Mouse (Mus musculus) liver, embryonic 16.5 days (tissue): ENCODE measurements around the gene Gpr107. TPM values are rescaled to one million over a fixed set of nuclear protein-coding genes. Genes with fewer than 3 reads are reported as not detected.
"Not testable (repeated sequence)": the region's sequence is repeated elsewhere in the genome, so short reads cannot be mapped to it uniquely, and the experiment has no call there.

ENCODE experiments used
- ATAC-seq: fragments of 200-750 bp; cut with Nextera tagmentation; 2 replicates; pipeline ENCODE4 v1.8.0; 2017; ENCODE audit warnings: low read depth, mild to moderate bottlenecking, moderate number of reproducible peaks, moderate library complexity
- H3K27ac ChIP-seq: fragments of 300-500 bp; sonication (generic); 2 replicates; pipeline ENCODE4 v1.5.1; 2014; ENCODE audit warnings: mild to moderate bottlenecking, low read length
- H3K27me3 ChIP-seq: fragments of 300-500 bp; sonication (generic); 2 replicates; pipeline ENCODE4 v1.6.1; 2014; ENCODE audit warnings: low read depth, low read length, mixed read lengths; ENCODE audit not compliant: control insufficient read depth, insufficient read depth
- H3K36me3 ChIP-seq: fragments of 300-500 bp; sonication (generic); 2 replicates; pipeline ENCODE4 v1.6.1; 2014; ENCODE audit warnings: mild to moderate bottlenecking; ENCODE audit not compliant: control insufficient read depth, insufficient read depth
- H3K4me1 ChIP-seq: fragments of 300-500 bp; sonication (generic); 2 replicates; pipeline ENCODE4 v1.6.1; 2014; ENCODE audit warnings: low read depth, low read length, mixed read lengths; ENCODE audit not compliant: control insufficient read depth
- H3K4me2 ChIP-seq: fragments of 300-500 bp; sonication (generic); 2 replicates; pipeline ENCODE4 v1.6.1; 2014; ENCODE audit warnings: low read depth, low read length, mixed read lengths
- H3K4me3 ChIP-seq: fragments of 300-500 bp; sonication (generic); 2 replicates; pipeline ENCODE4 v1.5.1; 2014; ENCODE audit warnings: low read depth, mild to moderate bottlenecking, low read length
- H3K9ac ChIP-seq: fragments of 300-500 bp; sonication (generic); 2 replicates; pipeline ENCODE4 v1.6.1; 2014; ENCODE audit warnings: low read depth, low read length
- H3K9me3 ChIP-seq: fragments of 300-500 bp; sonication (generic); replicated peaks from 2 replicates; pipeline ENCODE4 v1.6.1; 2016; ENCODE audit warnings: low read length; ENCODE audit not compliant: control insufficient read depth
- WGBS: fragments of 180-500 bp; shearing (Covaris S2); extraction: QIAGEN DNeasy Blood & Tissue Kit; methylation state at CpG from one replicate; pipeline ENCODE4 v1.1.7; 2014; ENCODE audit not compliant: insufficient replicate concordance; 5-methylcytosine and 5-hydroxymethylcytosine counted together
- polyA plus RNA-seq: library from polyadenylated mRNA; unstranded; fragments of >200 nt; fragmentation: Nextera tagmentation; extraction: Ambion mirVana; gene quantifications from 2 replicates; pipeline ENCODE4 v1.2.1, GENCODE M21; 2015

Gpr107 gene
- polyA plus RNA-seq, 1 experiment from 2014 or later = 11.9 TPM

DNA sequence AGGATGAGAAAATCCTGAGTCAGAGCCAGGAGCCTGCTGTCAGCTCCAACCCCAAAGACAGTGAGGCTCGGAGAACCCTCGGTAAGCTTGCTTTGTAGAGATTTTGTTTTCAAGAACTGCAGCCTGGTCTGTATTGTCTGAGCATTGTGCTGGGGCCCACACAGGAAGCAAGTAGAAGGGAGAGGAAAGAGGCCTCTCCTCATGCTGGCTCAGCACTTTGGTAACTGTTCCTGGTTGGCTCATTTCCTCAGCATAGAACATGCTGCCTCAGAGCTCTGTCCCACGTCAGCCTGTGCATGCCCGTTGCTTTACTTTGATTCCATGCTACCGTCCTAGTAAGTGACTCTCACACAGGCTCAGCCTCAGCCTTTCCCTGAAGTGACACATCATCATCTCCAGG, 19.9 kb downstream of the Gpr107 start:
- peak overlapping the region; percentile 69 for H3K27ac ChIP-seq
- H3K9ac ChIP-seq = no peak overlapping the region
- peak overlapping the region; percentile 10; the same call in 1 of the 2 replicates for H3K4me2 ChIP-seq
- no peak overlapping the region for H3K4me3 ChIP-seq
- WGBS = 29% methylated on average over 5 of the region's 5 CpGs
- peaks cover 10% of the 10 kb centered on the region for H3K4me1 ChIP-seq
- H3K27me3 ChIP-seq = no peaks in the 10 kb centered on the region
- no peaks in the 10 kb centered on the region for H3K9me3 ChIP-seq
- ATAC-seq = peak; percentile 71
- peaks cover 28% of the 10 kb centered on the region for H3K36me3 ChIP-seq

DNA sequence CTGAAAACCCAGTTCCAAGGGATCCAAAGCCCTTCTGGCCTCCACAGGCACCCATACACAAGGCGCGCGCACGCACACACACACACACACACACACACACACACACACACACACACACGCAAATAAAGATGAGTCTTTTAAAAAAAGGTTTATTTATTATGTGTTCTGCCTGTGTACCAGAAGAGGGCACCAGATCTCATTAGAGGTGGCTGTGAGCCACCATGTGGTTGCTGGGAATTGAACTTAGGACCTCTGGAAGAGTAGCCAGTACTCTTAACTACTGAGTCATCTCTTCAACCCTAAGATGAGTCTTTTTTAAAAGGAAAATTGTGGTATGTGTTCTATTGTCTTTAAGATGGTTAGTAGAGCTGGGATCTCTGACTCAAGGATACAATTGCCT, 20.4 kb downstream of the Gpr107 start:
- Histone ChIP-seq H3K9me3 (no peaks in the 10 kb centered on the region), H3K27me3 (no peaks in the 10 kb centered on the region), H3K4me2 (no peak overlapping the region), H3K36me3 (peaks cover 33% of the 10 kb centered on the region), H3K27ac (peak overlapping the region; percentile 51; the same call in 1 of the 2 replicates), H3K4me3 (no peak overlapping the region), H3K4me1 (peaks cover 10% of the 10 kb centered on the region), H3K9ac (no peak overlapping the region)
- no peak for ATAC-seq
- 80% methylated on average over 5 of the region's 5 CpGs for WGBS

DNA sequence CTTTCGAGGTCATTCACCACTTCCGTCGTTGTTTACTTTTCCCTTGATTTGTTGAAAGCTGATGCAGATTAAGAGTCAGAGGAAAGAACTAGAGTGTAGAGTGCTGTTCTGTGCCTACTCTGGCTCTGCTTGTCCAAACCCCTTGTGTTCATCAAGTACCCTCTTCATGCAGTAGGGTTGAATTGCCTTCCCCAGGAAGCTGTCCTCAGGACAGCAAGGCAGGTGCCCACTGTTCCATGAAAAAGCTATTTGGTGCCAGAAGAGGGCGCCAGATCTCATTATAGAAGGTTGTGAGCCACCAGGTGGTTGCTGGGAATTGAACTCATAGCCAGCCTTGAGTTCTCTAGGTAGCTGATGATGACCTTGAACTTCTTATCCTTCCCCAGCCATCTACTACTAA, 21.2 kb downstream of the Gpr107 start:
- Histone ChIP-seq H3K27me3 (no peaks in the 10 kb centered on the region), H3K4me2 (no peak overlapping the region), H3K36me3 (peaks cover 37% of the 10 kb centered on the region), H3K4me3 (no peak overlapping the region), H3K4me1 (peaks cover 10% of the 10 kb centered on the region), H3K9me3 (no peaks in the 10 kb centered on the region), H3K27ac (no peak overlapping the region), H3K9ac (no peak overlapping the region)
- ATAC-seq = no peak
- WGBS = 76% methylated on average over 4 of the region's 4 CpGs

DNA sequence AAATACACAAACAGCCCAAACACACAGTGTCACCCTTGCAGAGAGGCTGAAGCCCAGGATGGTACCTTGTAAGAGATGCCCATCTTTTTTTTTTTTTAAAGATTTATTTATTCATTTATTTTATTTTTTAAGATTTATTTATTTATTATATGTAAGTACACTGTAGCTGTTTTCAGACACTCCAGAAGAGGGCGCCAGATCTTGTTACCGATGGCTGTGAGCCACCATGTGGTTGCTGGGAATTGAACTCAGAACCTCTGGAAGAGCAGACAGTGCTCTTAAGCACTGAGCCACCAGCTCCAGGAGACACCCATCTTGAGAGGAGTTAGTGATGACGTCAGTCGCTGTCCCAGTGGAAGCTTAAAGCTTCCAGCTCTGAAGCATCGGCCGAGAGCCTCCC, 26.5 kb downstream of the Gpr107 start:
- not testable (repeated sequence) for H3K27me3 ChIP-seq, H3K4me1 ChIP-seq, H3K27ac ChIP-seq, ATAC-seq, H3K9ac ChIP-seq, H3K4me2 ChIP-seq, H3K4me3 ChIP-seq, H3K9me3 ChIP-seq
- peaks cover 27% of the 10 kb centered on the region for H3K36me3 ChIP-seq
- WGBS = 62% methylated on average over 6 of the region's 6 CpGs

DNA sequence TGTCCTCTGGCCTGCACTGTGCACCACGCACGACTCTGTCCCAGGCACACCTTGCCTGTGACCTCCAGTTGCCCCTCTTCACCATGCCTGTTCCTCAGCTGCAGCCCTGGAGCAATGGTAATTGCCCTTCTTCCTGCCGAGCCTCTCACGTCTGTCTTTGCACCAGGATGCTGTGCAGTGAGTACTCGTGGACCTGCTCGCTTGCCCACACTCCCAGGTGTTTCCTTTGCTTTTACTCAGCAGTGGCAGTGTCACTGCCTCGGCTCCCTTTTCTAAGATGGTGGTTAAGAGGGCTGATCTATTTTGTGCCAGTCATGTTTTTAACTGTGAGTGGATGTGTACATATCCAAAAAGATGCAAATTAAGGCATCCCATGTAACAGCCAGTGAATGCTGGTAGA, 27.4 kb downstream of the Gpr107 start:
- Histone ChIP-seq H3K27me3 (no peaks in the 10 kb centered on the region), H3K27ac (no peak overlapping the region), H3K36me3 (peaks cover 27% of the 10 kb centered on the region), H3K4me1 (no peaks in the 10 kb centered on the region), H3K9ac (no peak overlapping the region), H3K4me2 (no peak overlapping the region), H3K9me3 (no peaks in the 10 kb centered on the region), H3K4me3 (no peak overlapping the region)
- no peak for ATAC-seq
- 76% methylated on average over 7 of the region's 7 CpGs for WGBS

DNA sequence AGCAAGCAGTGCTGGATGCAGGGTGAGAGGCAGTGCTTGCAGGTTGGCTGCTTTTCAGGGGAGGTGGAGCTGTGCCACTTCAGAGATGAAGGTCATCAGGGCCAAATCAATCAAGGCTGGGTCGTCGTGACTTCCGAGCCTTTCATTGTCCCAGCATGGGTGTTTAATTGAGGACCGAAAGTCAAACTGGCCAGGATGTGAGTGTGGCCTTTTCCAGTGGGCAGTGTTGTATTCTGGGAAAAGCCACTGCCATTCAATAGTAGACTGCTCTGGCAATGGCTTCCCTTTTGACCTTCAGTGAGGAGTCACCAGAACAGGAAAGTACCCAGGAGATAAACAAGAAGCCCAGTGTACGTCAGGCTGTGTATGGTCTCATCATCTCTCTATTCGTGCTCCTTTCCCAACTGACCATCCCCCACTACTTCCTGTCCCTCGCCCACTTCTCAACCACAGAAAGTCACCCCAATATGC, 28.0 kb downstream of the Gpr107 start:
- WGBS = 45% methylated on average over 7 of the region's 7 CpGs
- Histone ChIP-seq H3K4me3 (no peak overlapping the region), H3K27ac (no peak overlapping the region), H3K9ac (no peak overlapping the region), H3K27me3 (no peaks in the 10 kb centered on the region), H3K9me3 (no peaks in the 10 kb centered on the region), H3K36me3 (peaks cover 31% of the 10 kb centered on the region), H3K4me1 (no peaks in the 10 kb centered on the region), H3K4me2 (no peak overlapping the region)
- ATAC-seq = no peak

DNA sequence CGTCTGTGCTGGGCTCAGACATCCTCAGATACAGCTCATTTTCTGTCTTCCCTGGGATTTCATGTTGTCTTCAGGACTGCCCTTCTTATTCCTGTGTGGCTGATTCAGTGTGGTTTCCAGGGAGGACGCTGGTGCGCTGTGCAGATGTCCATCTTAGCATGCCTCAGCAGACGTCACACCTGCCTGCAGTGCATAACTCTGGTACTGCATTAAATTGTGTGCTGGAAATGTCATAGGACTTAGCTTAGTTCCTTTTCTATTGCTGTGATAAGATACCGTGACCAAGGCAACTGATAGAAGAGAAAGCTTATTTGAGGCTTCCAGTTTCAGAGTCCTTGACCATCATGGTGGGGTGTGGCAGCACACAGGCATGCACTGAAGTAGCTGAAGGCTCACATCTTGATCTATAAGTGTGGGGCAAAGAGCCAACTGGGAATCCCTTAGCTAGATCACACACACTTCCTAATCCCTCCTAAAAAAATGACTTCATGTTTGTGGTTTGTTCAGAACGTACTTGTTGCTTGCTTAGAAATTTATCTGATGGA, 30.7 kb downstream of the Gpr107 start:
- peaks cover 27% of the 10 kb centered on the region for H3K36me3 ChIP-seq
- ATAC-seq = no peak
- H3K9me3 ChIP-seq = no peaks in the 10 kb centered on the region
- no peak overlapping the region for H3K4me2 ChIP-seq
- no peak overlapping the region for H3K27ac ChIP-seq
- H3K9ac ChIP-seq = no peak overlapping the region
- 66% methylated on average over 6 of the region's 6 CpGs for WGBS
- no peaks in the 10 kb centered on the region for H3K27me3 ChIP-seq
- no peaks in the 10 kb centered on the region for H3K4me1 ChIP-seq
- no peak overlapping the region for H3K4me3 ChIP-seq

DNA sequence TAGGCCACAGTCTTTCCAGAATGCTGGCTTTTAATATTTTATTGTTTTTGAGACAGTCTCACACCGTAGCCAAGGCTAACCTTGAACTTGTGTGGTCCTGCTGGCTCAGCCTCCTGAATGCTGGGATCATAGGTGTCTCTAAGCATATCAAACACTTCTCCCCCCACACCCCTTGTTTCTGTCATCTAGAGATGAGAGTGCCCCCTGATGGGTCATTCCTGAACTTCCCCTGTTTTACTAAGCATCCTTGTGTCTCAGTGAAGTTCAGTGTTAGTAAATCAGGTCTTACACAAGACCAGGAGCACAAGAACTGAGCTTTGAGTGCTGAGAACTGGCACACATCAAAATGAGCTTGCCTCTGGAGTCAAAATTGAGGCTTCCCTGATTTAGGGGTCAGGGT, 31.7 kb downstream of the Gpr107 start:
- H3K4me1 ChIP-seq = no peaks in the 10 kb centered on the region
- no peak overlapping the region for H3K4me3 ChIP-seq
- H3K27ac ChIP-seq = no peak overlapping the region
- no peak for ATAC-seq
- 81% methylated on average over 1 of the region's 1 CpGs for WGBS
- H3K27me3 ChIP-seq = no peaks in the 10 kb centered on the region
- no peak overlapping the region for H3K9ac ChIP-seq
- no peak overlapping the region for H3K4me2 ChIP-seq
- no peaks in the 10 kb centered on the region for H3K9me3 ChIP-seq
- peaks cover 23% of the 10 kb centered on the region for H3K36me3 ChIP-seq

DNA sequence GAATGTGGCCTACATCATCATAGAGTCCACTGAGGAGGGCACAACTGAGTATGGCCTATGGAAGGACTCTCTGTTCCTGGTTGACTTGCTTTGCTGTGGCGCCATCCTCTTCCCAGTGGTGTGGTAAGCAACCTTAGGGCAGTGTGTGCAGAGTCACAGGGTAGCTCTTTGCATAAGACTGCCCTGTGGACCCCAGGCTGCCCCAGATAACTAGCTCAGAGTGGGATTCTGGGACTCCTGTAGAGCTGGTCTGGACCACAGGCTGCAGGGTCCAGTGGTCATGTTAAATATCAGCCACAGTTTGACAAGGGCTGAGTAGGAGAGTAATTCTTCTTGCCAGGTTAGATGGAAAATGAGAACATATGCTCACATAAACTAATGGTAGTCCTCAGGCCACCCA, 36.6 kb downstream of the Gpr107 start:
- no peak overlapping the region for H3K4me3 ChIP-seq

More for the DNA sequence above, 36.6 kb downstream of the Gpr107 start:
- no peak for ATAC-seq
- H3K36me3 ChIP-seq = peaks cover 32% of the 10 kb centered on the region
- H3K4me2 ChIP-seq = no peak overlapping the region
- H3K27ac ChIP-seq = no peak overlapping the region
- no peak overlapping the region for H3K9ac ChIP-seq
- 80% methylated on average over 1 of the region's 1 CpGs for WGBS
- no peaks in the 10 kb centered on the region for H3K4me1 ChIP-seq
- no peaks in the 10 kb centered on the region for H3K27me3 ChIP-seq
- H3K9me3 ChIP-seq = no peaks in the 10 kb centered on the region
